Mouse (Mus musculus): ENCODE data around the gene Rnft2.

GRCm38 (mm10) chr5:118265366-118265765, 20.4 kb upstream of the Rnft2 start:
- TF ChIP-seq CTCF (IDR thresholded peaks at IDR 0.05; ENCODE audit: control insufficient read depth, insufficient read depth, insufficient replicate concordance, low read depth, low read length) (no peak), POLR2A (IDR thresholded peaks at IDR 0.05; ENCODE audit: control insufficient read depth, low read depth, low read length) (no peak)
